Mouse (Mus musculus): ENCODE measurements around the gene Chst13.

DNA sequence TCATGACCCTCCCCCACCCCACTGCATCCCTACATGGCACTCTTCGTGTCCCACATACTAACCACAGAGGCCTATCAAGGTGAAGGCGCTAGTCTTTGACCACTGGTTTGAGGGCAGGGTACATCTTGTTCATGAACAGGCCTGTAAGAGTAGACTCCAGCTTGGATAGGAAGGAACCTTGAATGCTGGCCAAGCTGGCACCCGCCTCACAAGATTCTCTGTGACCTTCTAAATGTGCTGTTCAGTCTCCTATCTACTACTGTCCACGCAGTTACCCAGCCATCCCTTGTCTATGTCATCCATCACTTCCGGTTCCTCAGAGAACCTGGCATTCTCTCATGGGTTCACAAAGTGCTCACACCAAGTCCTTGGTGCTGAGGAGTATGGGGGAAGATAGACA, 38.3 kb upstream of the Chst13 start:
- TF ChIP-seq POLR2A (IDR thresholded peaks at IDR 0.05; ENCODE audit: control insufficient read depth, extremely low read depth, insufficient read depth, low read length, poor library complexity), result no peak
- no peak for TF ChIP-seq CTCF (IDR thresholded peaks at IDR 0.05; ENCODE audit: borderline replicate concordance, control insufficient read depth, extremely low read depth, insufficient read depth, low read length, poor library complexity)

Measured in thymus, adult 2 months (tissue).